Mouse (Mus musculus) hindbrain, embryonic 12.5 days (tissue): ENCODE measurements around the gene Maats1. TPM values are rescaled to one million over a fixed set of nuclear protein-coding genes. Genes with fewer than 3 reads are reported as not detected.

Experiments used
- ATAC-seq: fragments of 200-750 bp; cut with Nextera tagmentation; 2 replicates; pipeline ENCODE4 v1.8.0; 2017; ENCODE audit warnings: moderate TSS enrichment; ENCODE audit not compliant: low FRiP score
- H3K27ac ChIP-seq: fragments of 300-500 bp; sonication (generic); 2 replicates; pipeline ENCODE4 v1.5.1; 2016; ENCODE audit warnings: mild to moderate bottlenecking
- H3K27me3 ChIP-seq: fragments of 300-500 bp; sonication (generic); 2 replicates; pipeline ENCODE4 v1.6.1; 2016; ENCODE audit warnings: mild to moderate bottlenecking
- H3K36me3 ChIP-seq: fragments of 300-500 bp; sonication (generic); 2 replicates; pipeline ENCODE4 v1.6.1; 2016; ENCODE audit warnings: mild to moderate bottlenecking
- H3K4me1 ChIP-seq: fragments of 300-500 bp; sonication (generic); 2 replicates; pipeline ENCODE4 v1.6.1; 2016
- H3K4me2 ChIP-seq: fragments of 300-500 bp; sonication (generic); replicated peaks from 2 replicates; pipeline ENCODE4 v1.6.1; 2016; ENCODE audit warnings: mild to moderate bottlenecking
- H3K4me3 ChIP-seq: fragments of 300-500 bp; sonication (generic); 2 replicates; pipeline ENCODE4 v1.5.1; 2016; ENCODE audit warnings: mild to moderate bottlenecking
- H3K9ac ChIP-seq: fragments of 300-500 bp; sonication (generic); 2 replicates; pipeline ENCODE4 v1.6.1; 2016; ENCODE audit warnings: mild to moderate bottlenecking, moderate library complexity
- H3K9me3 ChIP-seq: fragments of 300-500 bp; sonication (generic); replicated peaks from 2 replicates; pipeline ENCODE4 v1.6.1; 2016; ENCODE audit warnings: mild to moderate bottlenecking
- WGBS: fragments of 180-500 bp; shearing (Covaris S2); methylation state at CpG from one replicate; pipeline ENCODE4 v1.1.7; 2016; 5-methylcytosine and 5-hydroxymethylcytosine counted together
- polyA plus RNA-seq: library from polyadenylated mRNA; unstranded; fragments of >200 nt; fragmentation: Nextera tagmentation; extraction: Ambion mirVana; gene quantifications from 2 replicates; pipeline ENCODE4 v1.2.1, GENCODE M21; 2016

Maats1 gene
- polyA plus RNA-seq, 1 experiment from 2014 or later = 1.2 TPM

- WGBS = 91% methylated on average over 8 of the region's 8 CpGs
- H3K4me3 ChIP-seq = no peak overlapping the region
- no peaks in the 10 kb centered on the region for H3K4me1 ChIP-seq
- H3K9ac ChIP-seq = no peak overlapping the region
- H3K27me3 ChIP-seq = no peaks in the 10 kb centered on the region
- H3K4me2 ChIP-seq = no peak overlapping the region
- no peaks in the 10 kb centered on the region for H3K36me3 ChIP-seq
- no peak overlapping the region for H3K27ac ChIP-seq
- ATAC-seq = no peak
- no peaks in the 10 kb centered on the region for H3K9me3 ChIP-seq
These were observed 27.5 kb upstream of the Maats1 start for GRCm38 (mm10) chr16:38369431-38369830.

- H3K4me3 ChIP-seq = no peak overlapping the region
- H3K4me1 ChIP-seq = no peaks in the 10 kb centered on the region
- H3K27ac ChIP-seq = no peak overlapping the region
- H3K27me3 ChIP-seq = no peaks in the 10 kb centered on the region
- H3K9ac ChIP-seq = no peak overlapping the region
- no peak for ATAC-seq
- H3K36me3 ChIP-seq = no peaks in the 10 kb centered on the region
- WGBS = 90% methylated on average over 7 of the region's 7 CpGs
- H3K9me3 ChIP-seq = no peaks in the 10 kb centered on the region
- no peak overlapping the region for H3K4me2 ChIP-seq
These were observed 27.1 kb upstream of the Maats1 start for GRCm38 (mm10) chr16:38369000-38369399.

- ATAC-seq = no peak
- no peak overlapping the region for H3K4me2 ChIP-seq
- WGBS = 68% methylated on average over 10 of the region's 10 CpGs
These were observed 26.4 kb upstream of the Maats1 start for GRCm38 (mm10) chr16:38368336-38368735.

GRCm38 (mm10) chr16:38366231-38366630 is 24.3 kb upstream of the Maats1 start:
- no peaks in the 10 kb centered on the region for H3K9me3 ChIP-seq
- peaks cover 3% of the 10 kb centered on the region; the same call in 1 of the 2 replicates for H3K4me1 ChIP-seq
- 0 out of 2 replicates have a peak, but pooled peaks cover 2% of the 10 kb centered on the region for H3K27me3 ChIP-seq
- no peak for ATAC-seq
- 87% methylated on average over 4 of the region's 4 CpGs for WGBS
- H3K9ac ChIP-seq = no peak overlapping the region
- H3K36me3 ChIP-seq = no peaks in the 10 kb centered on the region
- no peak overlapping the region for H3K4me2 ChIP-seq
- H3K27ac ChIP-seq = no peak overlapping the region
- no peak overlapping the region for H3K4me3 ChIP-seq

More at GRCm38 (mm10) chr16:38368336-38368735, 26.4 kb upstream of the Maats1 start:
- Histone ChIP-seq H3K9me3 (no peaks in the 10 kb centered on the region), H3K27ac (no peak overlapping the region), H3K27me3 (no peaks in the 10 kb centered on the region), H3K9ac (no peak overlapping the region), H3K4me3 (no peak overlapping the region), H3K36me3 (no peaks in the 10 kb centered on the region), H3K4me1 (no peaks in the 10 kb centered on the region)

GRCm38 (mm10) chr16:38365390-38365789 is 23.4 kb upstream of the Maats1 start:
- H3K27ac ChIP-seq = no peak overlapping the region
- H3K9ac ChIP-seq = no peak overlapping the region
- H3K4me3 ChIP-seq = no peak overlapping the region
- peaks cover 4% of the 10 kb centered on the region; the same call in 1 of the 2 replicates for H3K4me1 ChIP-seq
- ATAC-seq = no peak
- no peak overlapping the region for H3K4me2 ChIP-seq
- H3K36me3 ChIP-seq = no peaks in the 10 kb centered on the region
- 0 out of 2 replicates have a peak, but pooled peaks cover 2% of the 10 kb centered on the region for H3K27me3 ChIP-seq
- H3K9me3 ChIP-seq = no peaks in the 10 kb centered on the region
- 84% methylated on average over 10 of the region's 10 CpGs for WGBS

GRCm38 (mm10) chr16:38363657-38364056 is 21.7 kb upstream of the Maats1 start:
- 91% methylated on average over 7 of the region's 7 CpGs for WGBS

GRCm38 (mm10) chr16:38363256-38363595 is 21.3 kb upstream of the Maats1 start:
- 0 out of 2 replicates have a peak, but pooled peaks cover 2% of the 10 kb centered on the region for H3K27me3 ChIP-seq
- no peak overlapping the region for H3K4me3 ChIP-seq
- 81% methylated on average over 3 of the region's 3 CpGs for WGBS
- H3K27ac ChIP-seq = no peak overlapping the region
- H3K9ac ChIP-seq = no peak overlapping the region
- H3K36me3 ChIP-seq = no peaks in the 10 kb centered on the region
- ATAC-seq = no peak
- peaks cover 7% of the 10 kb centered on the region; the same call in 1 of the 2 replicates for H3K4me1 ChIP-seq
- H3K4me2 ChIP-seq = no peak overlapping the region
- no peaks in the 10 kb centered on the region for H3K9me3 ChIP-seq

More at GRCm38 (mm10) chr16:38363657-38364056, 21.7 kb upstream of the Maats1 start:
- no peak overlapping the region for H3K4me2 ChIP-seq
- no peak for ATAC-seq
- no peak overlapping the region for H3K9ac ChIP-seq
- no peaks in the 10 kb centered on the region for H3K36me3 ChIP-seq
- 0 out of 2 replicates have a peak, but pooled peaks cover 2% of the 10 kb centered on the region for H3K27me3 ChIP-seq
- no peak overlapping the region for H3K4me3 ChIP-seq
- no peak overlapping the region for H3K27ac ChIP-seq
- no peaks in the 10 kb centered on the region for H3K9me3 ChIP-seq
- H3K4me1 ChIP-seq = peaks cover 7% of the 10 kb centered on the region; the same call in 1 of the 2 replicates

GRCm38 (mm10) chr16:38362493-38363255 is 20.7 kb upstream of the Maats1 start:
- WGBS = 79% methylated on average over 20 of the region's 20 CpGs
- peaks cover 7% of the 10 kb centered on the region; the same call in 1 of the 2 replicates for H3K4me1 ChIP-seq
- H3K9me3 ChIP-seq = no peaks in the 10 kb centered on the region

GRCm38 (mm10) chr16:38361933-38362332 is 20.0 kb upstream of the Maats1 start, which contains the start of gene Popdc2:
Popdc2 (plus strand) TSS chr16:38362209.
- WGBS = 65% methylated on average over 10 of the region's 10 CpGs
- H3K9ac ChIP-seq = no peak within 1 kb of the TSS
- H3K27me3 ChIP-seq = 0 out of 2 replicates have a peak, but pooled peaks cover 2% of the 10 kb centered on the region
- no peak within 1 kb of the TSS for H3K4me3 ChIP-seq
- no peak within 1 kb of the TSS for H3K4me2 ChIP-seq
- H3K4me1 ChIP-seq = peaks cover 7% of the 10 kb centered on the region; the same call in 1 of the 2 replicates
- no peak within 1 kb of the TSS for H3K27ac ChIP-seq
- no peaks in the 10 kb centered on the region for H3K9me3 ChIP-seq
- H3K36me3 ChIP-seq = no peaks in the 10 kb centered on the region; the same call in 1 of the 2 replicates
- no peak for ATAC-seq

More at GRCm38 (mm10) chr16:38362493-38363255, 20.7 kb upstream of the Maats1 start:
- Histone ChIP-seq H3K4me3 (no peak overlapping the region), H3K4me2 (no peak overlapping the region), H3K9ac (no peak overlapping the region), H3K27me3 (0 out of 2 replicates have a peak, but pooled peaks cover 2% of the 10 kb centered on the region), H3K27ac (no peak overlapping the region), H3K36me3 (no peaks in the 10 kb centered on the region)
- no peak for ATAC-seq

GRCm38 (mm10) chr16:38360317-38360716 is 18.4 kb upstream of the Maats1 start:
- Histone ChIP-seq H3K36me3 (no peaks in the 10 kb centered on the region; the same call in 1 of the 2 replicates), H3K4me1 (peaks cover 7% of the 10 kb centered on the region; the same call in 1 of the 2 replicates), H3K27me3 (0 out of 2 replicates have a peak, but pooled peaks cover 2% of the 10 kb centered on the region), H3K4me2 (no peak overlapping the region), H3K9me3 (no peaks in the 10 kb centered on the region), H3K4me3 (no peak overlapping the region), H3K9ac (no peak overlapping the region), H3K27ac (no peak overlapping the region)
- WGBS = 12% methylated on average over 2 of the region's 2 CpGs
- ATAC-seq = no peak

GRCm38 (mm10) chr16:38359857-38360256 is 17.9 kb upstream of the Maats1 start:
- no peaks in the 10 kb centered on the region for H3K9me3 ChIP-seq
- H3K27me3 ChIP-seq = 0 out of 2 replicates have a peak, but pooled peaks cover 2% of the 10 kb centered on the region
- no peak overlapping the region for H3K4me2 ChIP-seq
- H3K27ac ChIP-seq = no peak overlapping the region
- WGBS = 69% methylated on average over 3 of the region's 3 CpGs
- H3K9ac ChIP-seq = no peak overlapping the region
- no peak overlapping the region for H3K4me3 ChIP-seq
- H3K36me3 ChIP-seq = no peaks in the 10 kb centered on the region; the same call in 1 of the 2 replicates
- no peak for ATAC-seq
- H3K4me1 ChIP-seq = peaks cover 7% of the 10 kb centered on the region; the same call in 1 of the 2 replicates

- H3K4me3 ChIP-seq = no peak overlapping the region
- 0 out of 2 replicates have a peak, but pooled peaks cover 2% of the 10 kb centered on the region for H3K27me3 ChIP-seq
- no peaks in the 10 kb centered on the region for H3K9me3 ChIP-seq
- no peaks in the 10 kb centered on the region; the same call in 1 of the 2 replicates for H3K36me3 ChIP-seq
- H3K27ac ChIP-seq = no peak overlapping the region
- 93% methylated on average over 2 of the region's 2 CpGs for WGBS
- H3K9ac ChIP-seq = no peak overlapping the region
- no peak overlapping the region for H3K4me2 ChIP-seq
- H3K4me1 ChIP-seq = peaks cover 7% of the 10 kb centered on the region; the same call in 1 of the 2 replicates
- ATAC-seq = no peak
These were observed 17.3 kb upstream of the Maats1 start for GRCm38 (mm10) chr16:38359241-38359640.
